Mouse (Mus musculus): ENCODE results near the gene B3galt2.

The B3galt2 gene

DNA sequence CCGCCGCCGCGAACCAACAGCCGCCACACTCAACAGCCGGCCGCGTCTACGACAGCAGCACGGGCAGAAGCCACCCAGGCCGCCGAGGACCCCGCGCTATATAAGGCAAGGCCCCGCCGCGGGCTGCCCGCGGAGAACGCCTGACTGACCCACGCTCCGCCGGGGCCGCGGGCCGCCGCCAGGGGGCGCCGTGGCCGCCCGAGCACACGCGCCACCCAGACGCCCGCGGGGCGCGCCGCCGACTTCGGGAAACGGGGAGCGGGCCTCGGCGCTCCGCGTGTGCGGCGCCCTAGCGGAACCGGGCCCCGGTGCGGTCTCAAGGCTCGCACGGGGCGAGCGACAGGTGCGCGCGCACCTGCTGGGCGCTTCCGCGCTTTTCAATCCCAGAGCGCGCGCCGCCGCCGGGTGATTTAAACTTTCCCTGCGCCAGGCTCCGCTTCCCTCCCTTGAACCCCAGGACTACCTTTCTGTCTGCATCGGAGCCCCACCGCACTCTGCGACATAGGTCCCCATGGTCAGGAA is 62.3 kb downstream of the B3galt2 start, which contains the start of gene Cdc73:
Gene Cdc73, minus strand, starts transcription at position 153 of the 522 bp plus-strand sequence.
- peak; percentile 87 to 89 for DNase-seq (ENCODE audit: low spot score in 2 of 2)
